Mouse (Mus musculus) midbrain, embryonic 12.5 days (tissue): ENCODE measurements around the gene Amn1. TPM values are rescaled to one million over a fixed set of nuclear protein-coding genes. Genes with fewer than 3 reads are reported as not detected.
"Not testable (repeated sequence)": the region's sequence is repeated elsewhere in the genome, so short reads cannot be mapped to it uniquely, and the experiment has no call there.

Experiments used
- ATAC-seq: fragments of 200-750 bp; cut with Nextera tagmentation; 2 replicates; pipeline ENCODE4 v1.8.0; 2017; ENCODE audit warnings: low read depth, moderate TSS enrichment, moderate library complexity; ENCODE audit not compliant: low FRiP score
- H3K27ac ChIP-seq: fragments of 300-500 bp; sonication (generic); replicated peaks from 2 replicates; pipeline ENCODE4 v1.5.1; 2016; ENCODE audit warnings: mild to moderate bottlenecking
- H3K27me3 ChIP-seq: fragments of 300-500 bp; sonication (generic); 2 replicates; pipeline ENCODE4 v1.6.1; 2016; ENCODE audit warnings: mild to moderate bottlenecking
- H3K36me3 ChIP-seq: fragments of 300-500 bp; sonication (generic); 2 replicates; pipeline ENCODE4 v1.6.1; 2016
- H3K4me1 ChIP-seq: fragments of 300-500 bp; sonication (generic); 2 replicates; pipeline ENCODE4 v1.6.1; 2016
- H3K4me2 ChIP-seq: fragments of 300-500 bp; sonication (generic); replicated peaks from 2 replicates; pipeline ENCODE4 v1.6.1; 2016; ENCODE audit warnings: mild to moderate bottlenecking, moderate library complexity
- H3K4me3 ChIP-seq: fragments of 300-500 bp; sonication (generic); 2 replicates; pipeline ENCODE4 v1.5.1; 2016; ENCODE audit warnings: mild to moderate bottlenecking
- H3K9ac ChIP-seq: fragments of 300-500 bp; sonication (generic); replicated peaks from 2 replicates; pipeline ENCODE4 v1.6.1; 2016; ENCODE audit warnings: mild to moderate bottlenecking, moderate library complexity
- H3K9me3 ChIP-seq: fragments of 300-500 bp; sonication (generic); 2 replicates; pipeline ENCODE4 v1.6.1; 2016; ENCODE audit warnings: mild to moderate bottlenecking
- WGBS: fragments of 180-500 bp; shearing (Covaris S2); methylation state at CpG from one replicate; pipeline ENCODE4 v1.1.7; 2016; 5-methylcytosine and 5-hydroxymethylcytosine counted together
- polyA plus RNA-seq: library from polyadenylated mRNA; unstranded; fragments of >200 nt; fragmentation: Nextera tagmentation; extraction: Ambion mirVana; gene quantifications from 2 replicates; pipeline ENCODE4 v1.2.1, GENCODE M21; 2016

Amn1 gene
- polyA plus RNA-seq, result 75.8 and 80.8 TPM in 2 replicates

GRCm38 (mm10) chr6:149188041-149188924 lies at the start of gene Amn1:
Gene Amn1, minus strand, starts transcription at chr6:149188712.
- peak; percentile 99 for ATAC-seq
- WGBS, result under 1% methylated on average over 34 of the region's 34 CpGs

GRCm38 (mm10) chr6:149236807-149237206 lies 48.3 kb upstream of the Amn1 start:
- Histone ChIP-seq H3K9ac (no peak overlapping the region), H3K4me1 (no peaks in the 10 kb centered on the region), H3K4me2 (no peak overlapping the region), H3K9me3 (no peaks in the 10 kb centered on the region), H3K4me3 (no peak overlapping the region), H3K27ac (no peak overlapping the region), H3K27me3 (no peaks in the 10 kb centered on the region), H3K36me3 (no peaks in the 10 kb centered on the region)
- 88% methylated on average over 2 of the region's 2 CpGs for WGBS
- ATAC-seq, result no peak

More at GRCm38 (mm10) chr6:149188041-149188924, at the start of gene Amn1:
- Histone ChIP-seq H3K9me3 (no peaks in the 10 kb centered on the region), H3K27me3 (no peaks in the 10 kb centered on the region), H3K4me2 (peak within 1 kb of the TSS; percentile 60), H3K4me3 (peak within 1 kb of the TSS; percentile 85), H3K9ac (peak within 1 kb of the TSS; percentile 93), H3K36me3 (peaks cover 2% of the 10 kb centered on the region; the same call in 1 of the 2 replicates), H3K27ac (peak within 1 kb of the TSS; percentile 95), H3K4me1 (peaks cover 17% of the 10 kb centered on the region)

GRCm38 (mm10) chr6:149233918-149234317 lies 45.4 kb upstream of the Amn1 start:
- Histone ChIP-seq H3K27ac (no peak overlapping the region), H3K9ac (no peak overlapping the region), H3K4me2 (no peak overlapping the region), H3K4me3 (no peak overlapping the region), H3K4me1 (no peaks in the 10 kb centered on the region), H3K9me3 (no peaks in the 10 kb centered on the region), H3K36me3 (no peaks in the 10 kb centered on the region), H3K27me3 (no peaks in the 10 kb centered on the region)
- WGBS, result 92% methylated on average over 3 of the region's 3 CpGs
- ATAC-seq, result no peak

- no peaks in the 10 kb centered on the region for H3K36me3 ChIP-seq
- H3K9me3 ChIP-seq, result no peaks in the 10 kb centered on the region
- H3K4me3 ChIP-seq, result no peak overlapping the region
- H3K27ac ChIP-seq, result no peak overlapping the region
- H3K4me1 ChIP-seq, result no peaks in the 10 kb centered on the region
- 95% methylated on average over 4 of the region's 4 CpGs for WGBS
- no peak overlapping the region for H3K4me2 ChIP-seq
- no peak for ATAC-seq
- H3K27me3 ChIP-seq, result no peaks in the 10 kb centered on the region
- H3K9ac ChIP-seq, result no peak overlapping the region
These were observed 36.2 kb upstream of the Amn1 start for GRCm38 (mm10) chr6:149224751-149225150.

GRCm38 (mm10) chr6:149221296-149221695 lies 32.8 kb upstream of the Amn1 start:
- H3K9me3 ChIP-seq, result no peaks in the 10 kb centered on the region
- no peak for ATAC-seq
- H3K27me3 ChIP-seq, result no peaks in the 10 kb centered on the region
- no peak overlapping the region for H3K9ac ChIP-seq
- no peak overlapping the region for H3K4me2 ChIP-seq
- H3K4me3 ChIP-seq, result no peak overlapping the region
- no peak overlapping the region for H3K27ac ChIP-seq
- H3K36me3 ChIP-seq, result no peaks in the 10 kb centered on the region
- no peaks in the 10 kb centered on the region for H3K4me1 ChIP-seq

- no peaks in the 10 kb centered on the region for H3K27me3 ChIP-seq
- H3K4me2 ChIP-seq, result no peak overlapping the region
- no peaks in the 10 kb centered on the region for H3K36me3 ChIP-seq
- no peak overlapping the region for H3K27ac ChIP-seq
- no peak overlapping the region for H3K4me3 ChIP-seq
- H3K9ac ChIP-seq, result no peak overlapping the region
- no peaks in the 10 kb centered on the region for H3K4me1 ChIP-seq
- no peaks in the 10 kb centered on the region for H3K9me3 ChIP-seq
- ATAC-seq, result no peak
These were observed 10.1 kb upstream of the Amn1 start for GRCm38 (mm10) chr6:149198572-149198971.

- no peak overlapping the region for H3K4me2 ChIP-seq
- H3K4me3 ChIP-seq, result no peak overlapping the region
- no peak for ATAC-seq
- H3K36me3 ChIP-seq, result no peaks in the 10 kb centered on the region
- no peak overlapping the region for H3K9ac ChIP-seq
- WGBS, result 81% methylated on average over 3 of the region's 3 CpGs
- no peaks in the 10 kb centered on the region for H3K27me3 ChIP-seq
- H3K27ac ChIP-seq, result no peak overlapping the region
- no peaks in the 10 kb centered on the region for H3K9me3 ChIP-seq
- no peaks in the 10 kb centered on the region for H3K4me1 ChIP-seq
These were observed 8.6 kb upstream of the Amn1 start for GRCm38 (mm10) chr6:149197116-149197515.

GRCm38 (mm10) chr6:149193276-149193905 lies 4.9 kb upstream of the Amn1 start:
- no peak overlapping the region for H3K27ac ChIP-seq
- H3K9ac ChIP-seq, result no peak overlapping the region
- ATAC-seq, result no peak
- H3K4me2 ChIP-seq, result no peak overlapping the region
- H3K9me3 ChIP-seq, result no peaks in the 10 kb centered on the region
- no peaks in the 10 kb centered on the region for H3K36me3 ChIP-seq
- 0 out of 2 replicates have a peak, but pooled peaks cover 4% of the 10 kb centered on the region for H3K4me1 ChIP-seq
- H3K27me3 ChIP-seq, result no peaks in the 10 kb centered on the region
- WGBS, result 80% methylated on average over 5 of the region's 5 CpGs
- no peak overlapping the region for H3K4me3 ChIP-seq

GRCm38 (mm10) chr6:149191951-149192350 lies 3.4 kb upstream of the Amn1 start:
- H3K36me3 ChIP-seq, H3K9ac ChIP-seq, H3K4me2 ChIP-seq, H3K27ac ChIP-seq, H3K27me3 ChIP-seq, ATAC-seq, H3K4me3 ChIP-seq, H3K9me3 ChIP-seq: not testable (repeated sequence)
- peaks cover 12% of the 10 kb centered on the region for H3K4me1 ChIP-seq
- 86% methylated on average over 5 of the region's 5 CpGs for WGBS

- Histone ChIP-seq H3K4me1 (peaks cover 17% of the 10 kb centered on the region), H3K27me3 (no peaks in the 10 kb centered on the region), H3K4me2 (peak overlapping the region; percentile 60; the same call in 1 of the 2 replicates), H3K9me3 (no peaks in the 10 kb centered on the region), H3K36me3 (no peaks in the 10 kb centered on the region), H3K4me3 (no peak overlapping the region), H3K9ac (0 out of 2 replicates have a peak overlapping the region, but pooled peaks have one; percentile 93), H3K27ac (no peak overlapping the region)
- WGBS, result 91% methylated on average over 16 of the region's 16 CpGs
- ATAC-seq, result no peak
These were observed 919 bp upstream of the Amn1 start for GRCm38 (mm10) chr6:149189340-149189922.

- Histone ChIP-seq H3K27ac (peak overlapping the region; percentile 95), H3K27me3 (no peaks in the 10 kb centered on the region), H3K4me2 (peak overlapping the region; percentile 60), H3K4me3 (peak overlapping the region; percentile 85), H3K36me3 (no peaks in the 10 kb centered on the region), H3K4me1 (peaks cover 17% of the 10 kb centered on the region), H3K9me3 (no peaks in the 10 kb centered on the region), H3K9ac (peak overlapping the region; percentile 93)
- ATAC-seq, result peak; percentile 84; the same call in 1 of the 2 replicates
- 40% methylated on average over 8 of the region's 8 CpGs for WGBS
These were observed 379 bp upstream of the Amn1 start for GRCm38 (mm10) chr6:149188925-149189257.

GRCm38 (mm10) chr6:149187371-149187770 lies 1.1 kb downstream of the Amn1 start:
- peak overlapping the region; percentile 60 for H3K4me2 ChIP-seq
- no peaks in the 10 kb centered on the region for H3K9me3 ChIP-seq
- H3K9ac ChIP-seq, result peak overlapping the region; percentile 93; the same call in 1 of the 2 replicates
- no peaks in the 10 kb centered on the region for H3K27me3 ChIP-seq
- peaks cover 10% of the 10 kb centered on the region for H3K36me3 ChIP-seq
- no peak for ATAC-seq
- WGBS, result 63% methylated on average over 1 of the region's 1 CpGs
- H3K4me1 ChIP-seq, result peaks cover 17% of the 10 kb centered on the region
- no peak overlapping the region for H3K27ac ChIP-seq
- peak overlapping the region; percentile 85 for H3K4me3 ChIP-seq
